Mouse (Mus musculus) liver, postnatal 0 days (tissue): ENCODE measurements at regions not wholly inside any gene's neighbourhood (a gene's known extent, or its start where the extent isn't known, plus 50 kb on each side); places are given as distances from the start of the nearest gene placed in this dataset.

Source experiments
- CTCF ChIP-seq: sonication (generic); IDR thresholded peaks from 2 replicates; pipeline ENCODE4 v1.5.1; 2016; ENCODE audit warnings: antibody characterized with exemption, low read depth
- EP300 ChIP-seq: IDR thresholded peaks from 2 replicates; pipeline ENCODE4 v1.6.1; 2016; ENCODE audit warnings: antibody characterized with exemption, low read depth, mild to moderate bottlenecking

DNA sequence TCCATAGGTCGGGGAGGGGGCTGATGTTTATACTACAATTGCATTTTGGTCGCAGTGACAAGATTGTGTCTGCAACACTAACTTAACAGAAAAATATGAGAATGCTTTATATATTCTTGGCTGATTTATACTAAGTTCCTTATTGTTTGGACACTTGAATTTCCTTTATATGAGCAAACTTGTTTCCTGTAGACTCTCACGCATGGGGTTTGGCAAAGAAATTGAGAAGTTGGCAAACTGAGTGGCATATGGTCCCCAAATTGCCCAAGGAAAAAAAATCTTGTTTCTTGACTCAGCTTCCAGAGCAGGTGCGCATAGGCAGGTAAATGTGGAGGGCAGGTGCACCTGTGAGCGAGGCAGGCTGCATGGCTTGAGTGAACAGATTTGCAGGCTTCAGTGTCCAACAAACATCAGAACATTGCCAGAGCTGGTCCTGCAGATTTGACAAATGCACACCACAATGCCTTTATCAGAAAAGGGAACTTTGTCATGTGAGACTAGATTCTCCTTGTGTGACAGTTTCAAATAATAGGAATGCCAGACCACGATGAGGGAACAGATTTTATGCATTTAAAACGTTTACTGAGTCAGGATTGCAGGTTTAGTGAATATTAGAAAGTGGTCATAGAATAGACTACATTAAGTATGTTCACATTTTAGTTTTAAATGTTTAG is 75.1 kb downstream of the 4921530L21Rik start:
- TF ChIP-seq CTCF = no peak
- TF ChIP-seq EP300 = no peak
